Mouse (Mus musculus) erythroblast, embryonic 14.5 days (primary cell): ENCODE results near the gene Olfr1020. TPM values are rescaled to one million over a fixed set of nuclear protein-coding genes. Genes with fewer than 3 reads are reported as not detected.

ENCODE experiments used
- H3K27me3 ChIP-seq: 2 replicates; pipeline ENCODE4 v1.6.1; 2012; ENCODE audit warnings: inconsistent platforms; ENCODE audit not compliant: control insufficient read depth
- H3K36me3 ChIP-seq: 2 replicates; pipeline ENCODE4 v1.6.1; 2012; ENCODE audit warnings: mild to moderate bottlenecking, inconsistent platforms; ENCODE audit not compliant: control insufficient read depth
- H3K4me1 ChIP-seq: 2 replicates; pipeline ENCODE4 v1.6.1; 2012; ENCODE audit warnings: inconsistent platforms; ENCODE audit not compliant: control insufficient read depth
- H3K4me3 ChIP-seq: replicated peaks from 2 replicates; pipeline ENCODE3; 2012; ENCODE audit warnings: moderate library complexity, mild to moderate bottlenecking, inconsistent platforms
- H3K9me3 ChIP-seq: 2 replicates; pipeline ENCODE4 v1.6.1; 2012; ENCODE audit warnings: low read length, inconsistent platforms, mixed read lengths; ENCODE audit not compliant: control insufficient read depth
- GATA1 ChIP-seq: IDR thresholded peaks from 2 replicates; pipeline ENCODE4 v1.6.1; 2012; ENCODE audit warnings: low read length, inconsistent platforms, mixed read lengths
- TAL1 ChIP-seq: IDR thresholded peaks from 3 replicates; pipeline ENCODE4 v1.6.1; 2012; ENCODE audit warnings: low read length, inconsistent platforms, mixed read lengths
- polyA plus RNA-seq: library from polyadenylated mRNA; stranded (reverse); fragments of >175 nt; gene quantifications from 2 replicates; pipeline ENCODE4 v1.2.3, GENCODE M21; 2012

The Olfr1020 gene
- polyA plus RNA-seq, result not detected in 2 replicates

GRCm38 (mm10) chr2:85846730-85847129 lies at the start of gene Olfr1020:
Olfr1020 (plus strand) TSS chr2:85847030.
- no peak for TF ChIP-seq GATA1
- TF ChIP-seq TAL1, result no peak
- Histone ChIP-seq H3K9me3 (peaks cover 2% of the 10 kb centered on the region; the same call in 1 of the 2 replicates), H3K27me3 (no peaks in the 10 kb centered on the region), H3K4me1 (no peaks in the 10 kb centered on the region), H3K36me3 (no peaks in the 10 kb centered on the region), H3K4me3 (no peak within 1 kb of the TSS)

- Histone ChIP-seq H3K4me3 (no peak within 1 kb of the TSS), H3K9me3 (no peaks in the 10 kb centered on the region), H3K36me3 (no peaks in the 10 kb centered on the region), H3K27me3 (no peaks in the 10 kb centered on the region), H3K4me1 (no peaks in the 10 kb centered on the region)
- TF ChIP-seq GATA1, result no peak
- no peak for TF ChIP-seq TAL1
Observed at GRCm38 (mm10) chr2:85802444-85802843, 44.4 kb upstream of the Olfr1020 start, which contains the start of gene Olfr1016. Olfr1016 (minus strand) TSS chr2:85802544.

DNA sequence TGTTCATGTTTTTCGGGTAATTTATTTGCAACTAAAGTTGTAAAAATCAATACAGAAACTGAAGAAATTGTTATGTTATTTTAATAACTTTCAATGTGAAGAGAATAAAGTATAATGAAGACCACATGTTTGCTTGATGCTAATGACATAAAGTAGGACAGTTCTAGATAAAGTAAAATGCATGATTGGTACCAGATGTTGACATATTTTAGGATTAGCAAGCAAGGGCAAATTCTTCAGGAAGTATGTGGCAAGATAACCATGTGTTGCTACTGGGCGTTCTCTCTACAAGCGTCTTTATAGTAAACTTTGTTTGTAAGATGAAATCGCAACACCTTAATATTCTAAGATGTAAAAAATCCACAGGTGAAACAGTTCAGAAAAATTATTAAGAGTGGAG lies 42.3 kb upstream of the Olfr1020 start:
- no peaks in the 10 kb centered on the region for H3K9me3 ChIP-seq

DNA sequence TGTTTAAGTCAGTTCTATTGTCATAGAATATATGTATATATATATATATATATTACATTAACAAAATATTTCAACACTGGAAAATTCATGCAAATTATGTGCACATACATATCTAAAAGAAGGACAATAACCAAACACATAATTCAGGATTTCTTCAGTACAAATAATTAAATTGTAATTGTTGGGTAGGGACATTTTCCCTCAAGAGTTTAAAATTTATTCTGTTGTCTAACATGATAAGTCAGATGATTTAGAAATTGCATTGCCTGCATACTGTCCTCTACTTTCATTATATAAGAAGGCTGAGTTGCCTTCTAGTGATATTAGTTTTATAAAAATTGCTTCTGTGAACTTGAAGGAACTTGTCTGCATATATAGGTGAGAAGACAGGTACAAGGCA lies 28.7 kb upstream of the Olfr1020 start, which contains the start of gene Olfr1018:
TSS of gene Olfr1018 (plus strand) at position 301 of the 400 bp plus-strand sequence.
- Histone ChIP-seq H3K9me3 (no peaks in the 10 kb centered on the region; the same call in 1 of the 2 replicates), H3K4me1 (no peaks in the 10 kb centered on the region), H3K4me3 (no peak within 1 kb of the TSS), H3K36me3 (no peaks in the 10 kb centered on the region), H3K27me3 (no peaks in the 10 kb centered on the region)
- no peak for TF ChIP-seq GATA1
- TF ChIP-seq TAL1, result no peak

More for the DNA sequence above, 42.3 kb upstream of the Olfr1020 start:
- no peaks in the 10 kb centered on the region for H3K27me3 ChIP-seq
- no peaks in the 10 kb centered on the region for H3K4me1 ChIP-seq
- TF ChIP-seq GATA1 (no peak), TAL1 (no peak)
- H3K36me3 ChIP-seq, result no peaks in the 10 kb centered on the region
- H3K4me3 ChIP-seq, result no peak overlapping the region

GRCm38 (mm10) chr2:85845383-85845782 lies 1.4 kb upstream of the Olfr1020 start, which contains the start of gene Olfr1019:
Olfr1019 (minus strand) TSS chr2:85845483.
- H3K27me3 ChIP-seq, result no peaks in the 10 kb centered on the region
- TF ChIP-seq TAL1 (no peak), GATA1 (no peak)
- 0 out of 2 replicates have a peak, but pooled peaks cover 2% of the 10 kb centered on the region for H3K9me3 ChIP-seq
- no peak within 1 kb of the TSS for H3K4me3 ChIP-seq
- H3K4me1 ChIP-seq, result no peaks in the 10 kb centered on the region
- H3K36me3 ChIP-seq, result no peaks in the 10 kb centered on the region

GRCm38 (mm10) chr2:85868294-85868693 lies 21.5 kb downstream of the Olfr1020 start, which contains the start of gene Olfr1022:
Olfr1022 (plus strand) TSS chr2:85868594.
- Histone ChIP-seq H3K9me3 (no peaks in the 10 kb centered on the region), H3K36me3 (no peaks in the 10 kb centered on the region), H3K4me1 (no peaks in the 10 kb centered on the region), H3K4me3 (no peak within 1 kb of the TSS), H3K27me3 (no peaks in the 10 kb centered on the region)
- TF ChIP-seq GATA1 (no peak), TAL1 (no peak)

DNA sequence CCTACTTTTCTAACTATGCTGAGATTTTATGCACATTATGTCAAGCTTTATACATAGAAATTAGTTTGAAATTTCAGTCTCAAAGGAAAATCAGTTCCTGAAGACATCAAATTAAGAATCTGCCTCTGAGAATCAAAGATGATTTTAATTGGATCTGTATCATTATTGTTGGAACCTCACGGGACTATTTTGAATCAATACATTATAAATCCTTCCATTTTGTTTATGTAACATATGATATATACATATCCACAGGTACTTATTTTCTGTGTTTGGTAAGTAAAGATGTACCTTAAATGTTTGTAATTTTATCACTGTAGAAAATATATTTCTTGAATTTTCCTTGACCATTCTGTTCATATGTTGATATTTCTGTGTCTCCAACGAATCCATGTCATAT lies 38.5 kb downstream of the Olfr1020 start, which contains the start of gene Olfr1023:
TSS of gene Olfr1023 (plus strand) at position 301 of the 400 bp plus-strand sequence.
- Histone ChIP-seq H3K9me3 (no peaks in the 10 kb centered on the region), H3K4me1 (no peaks in the 10 kb centered on the region), H3K36me3 (no peaks in the 10 kb centered on the region), H3K27me3 (no peaks in the 10 kb centered on the region), H3K4me3 (no peak within 1 kb of the TSS)
- no peak for TF ChIP-seq TAL1
- TF ChIP-seq GATA1, result no peak

Other genes starting within 250 kb of the Olfr1020 start
- not detected in 2 replicates for gene Olfr1000, start 235.1 kb upstream of the Olfr1020 start, polyA plus RNA-seq
- gene Olfr1002, start 196.3 kb upstream of the Olfr1020 start, polyA plus RNA-seq, result not detected in 2 replicates
- gene Olfr154, start 182.6 kb upstream of the Olfr1020 start, polyA plus RNA-seq, result not detected in 2 replicates
- not detected in 2 replicates for gene Olfr1006, start 168.3 kb upstream of the Olfr1020 start, polyA plus RNA-seq
- not detected in 2 replicates for gene Olfr1008, start 157.6 kb upstream of the Olfr1020 start, polyA plus RNA-seq
- not detected in 2 replicates for gene Olfr1009, start 131.6 kb upstream of the Olfr1020 start, polyA plus RNA-seq
- gene Olfr1012, start 84.3 kb upstream of the Olfr1020 start, polyA plus RNA-seq, result not detected in 2 replicates
- not detected in 2 replicates for gene Olfr1013, start 79.9 kb upstream of the Olfr1020 start, polyA plus RNA-seq
- gene Olfr1014, start 74.3 kb upstream of the Olfr1020 start, polyA plus RNA-seq, result not detected in 2 replicates
- not detected in 2 replicates for gene Olfr1015, start 65.0 kb upstream of the Olfr1020 start, polyA plus RNA-seq
- not detected in 2 replicates for gene Olfr1016, start 44.5 kb upstream of the Olfr1020 start, polyA plus RNA-seq
- gene Olfr1018, start 28.6 kb upstream of the Olfr1020 start, polyA plus RNA-seq, result not detected in 2 replicates
- gene Olfr1019, start 1.5 kb upstream of the Olfr1020 start, polyA plus RNA-seq, result 0.01 TPM in 1 of 2 replicates, not detected in the other
- gene Olfr1022, start 21.6 kb downstream of the Olfr1020 start, polyA plus RNA-seq, result not detected in 2 replicates
- gene Olfr1023, start 38.6 kb downstream of the Olfr1020 start, polyA plus RNA-seq, result not detected in 2 replicates
- gene Olfr1024, start 58.0 kb downstream of the Olfr1020 start, polyA plus RNA-seq, result not detected in 2 replicates
- not detected in 2 replicates for gene Olfr1025-ps1, start 68.2 kb downstream of the Olfr1020 start, polyA plus RNA-seq
- not detected in 2 replicates for gene Olfr1026, start 74.5 kb downstream of the Olfr1020 start, polyA plus RNA-seq
- not detected in 2 replicates for gene Olfr1028, start 103.4 kb downstream of the Olfr1020 start, polyA plus RNA-seq
- not detected in 2 replicates for gene Olfr1029, start 126.9 kb downstream of the Olfr1020 start, polyA plus RNA-seq
- 0.01 TPM in 1 of 2 replicates, not detected in the other for gene Olfr1030, start 132.2 kb downstream of the Olfr1020 start, polyA plus RNA-seq
- not detected in 2 replicates for gene Olfr1031, start 143.3 kb downstream of the Olfr1020 start, polyA plus RNA-seq
- not detected in 2 replicates for gene Olfr1032, start 158.5 kb downstream of the Olfr1020 start, polyA plus RNA-seq
- gene Olfr1033, start 173.6 kb downstream of the Olfr1020 start, polyA plus RNA-seq, result not detected in 2 replicates
- not detected in 2 replicates for gene Olfr1034, start 198.8 kb downstream of the Olfr1020 start, polyA plus RNA-seq
- not detected in 2 replicates for gene Olfr1036, start 227.0 kb downstream of the Olfr1020 start, polyA plus RNA-seq
- gene Olfr1037, start 240.4 kb downstream of the Olfr1020 start, polyA plus RNA-seq, result not detected in 2 replicates